In genomic region chr10:84803216-84803844, GRCm38 (mm10) we compare ENCODE assay signal across 10 mouse cellular contexts. TPM values are rescaled to one million over a fixed set of nuclear protein-coding genes. Genes with fewer than 3 reads are reported as not detected.
DNase-seq lines count a peak whose midpoint lies in the region; ATAC-seq and TF ChIP-seq lines count a peak whose summit lies in the region.
"Had no signal": no experiment of that assay in that cellular context is flagged by ENCODE, and none has a peak within 500 bp of the region (broad histone marks: within the 10 kb centered on the region; RNA-seq: fewer than 3 reads in every experiment).

No protein-coding gene starts in this region.

- TF ChIP-seq CTCF in lung, postnatal 0 days (IDR thresholded peaks at IDR 0.05): no peak

- no peak overlapping the region for H3K9ac ChIP-seq in hindbrain, embryonic 13.5 days
- H3K9ac ChIP-seq in limb, embryonic 15.5 days: no peak overlapping the region
- H3K9ac ChIP-seq in lung, postnatal 0 days (replicated peaks; ENCODE audit: low read depth): no peak overlapping the region
- H3K9ac ChIP-seq: liver, postnatal 0 days had no signal

- H3K4me2 ChIP-seq in hindbrain, embryonic 13.5 days: no peak overlapping the region
- no peak overlapping the region for H3K4me2 ChIP-seq in limb, embryonic 15.5 days
- no peak overlapping the region for H3K4me2 ChIP-seq in lung, postnatal 0 days (replicated peaks; ENCODE audit: low read depth, low read length)

- no peaks in the 10 kb centered on the region for H3K36me3 ChIP-seq in hindbrain, embryonic 13.5 days
- peaks cover 90% of the 10 kb centered on the region for H3K36me3 ChIP-seq in hindbrain, embryonic 10.5 days
- H3K36me3 ChIP-seq in limb, embryonic 15.5 days: no peaks in the 10 kb centered on the region
- H3K36me3 ChIP-seq in lung, postnatal 0 days (ENCODE audit: insufficient read depth, low read length): no peaks in the 10 kb centered on the region

- H3K4me1 ChIP-seq in hindbrain, embryonic 13.5 days (replicated peaks): peaks cover 14% of the 10 kb centered on the region
- no peaks in the 10 kb centered on the region for H3K4me1 ChIP-seq in hindbrain, embryonic 10.5 days (replicated peaks)
- H3K4me1 ChIP-seq in brown adipose tissue, adult 24 weeks (ENCODE audit: control insufficient read depth, insufficient read depth, insufficient read length, low read length): peaks cover 9% of the 10 kb centered on the region
- no peaks in the 10 kb centered on the region for H3K4me1 ChIP-seq in limb, embryonic 15.5 days
- H3K4me1 ChIP-seq in lung, postnatal 0 days (ENCODE audit: insufficient read depth, low read depth, low read length): no peaks in the 10 kb centered on the region

- H3K9me3 ChIP-seq in hindbrain, embryonic 13.5 days: no peaks in the 10 kb centered on the region
- H3K9me3 ChIP-seq in hindbrain, embryonic 10.5 days: no peaks in the 10 kb centered on the region
- H3K9me3 ChIP-seq in limb, embryonic 15.5 days: no peaks in the 10 kb centered on the region
- no peaks in the 10 kb centered on the region for H3K9me3 ChIP-seq in lung, postnatal 0 days (ENCODE audit: low read length)

- WGBS in hindbrain, embryonic 13.5 days: 59% methylated on average over 13 of the region's 13 CpGs
- WGBS in hindbrain, embryonic 10.5 days: 78% methylated on average over 13 of the region's 13 CpGs
- 62% methylated on average over 13 of the region's 13 CpGs for WGBS in limb, embryonic 15.5 days
- WGBS in lung, postnatal 0 days: 65% methylated on average over 13 of the region's 13 CpGs

- peak; percentile 40; the same call in 1 of the 2 replicates for ATAC-seq in hindbrain, embryonic 13.5 days (ENCODE audit: low FRiP score)
- peak; percentile 61; the same call in 1 of the 2 replicates for ATAC-seq in limb, embryonic 15.5 days (ENCODE audit: insufficient number of reproducible peaks, low FRiP score, low TSS enrichment, low read depth)
- ATAC-seq in lung, postnatal 0 days: no peak
- ATAC-seq: liver, postnatal 0 days had no signal

- no peak for TF ChIP-seq EP300 in lung, postnatal 0 days (IDR thresholded peaks at IDR 0.05)

- H3K4me3 ChIP-seq in hindbrain, embryonic 13.5 days: no peak overlapping the region
- no peak overlapping the region for H3K4me3 ChIP-seq in hindbrain, embryonic 10.5 days
- no peak overlapping the region for H3K4me3 ChIP-seq in brown adipose tissue, adult 24 weeks (ENCODE audit: insufficient read depth, low read depth, low read length)
- no peak overlapping the region for H3K4me3 ChIP-seq in limb, embryonic 15.5 days
- H3K4me3 ChIP-seq in lung, postnatal 0 days (ENCODE audit: low read depth, low read length): no peak overlapping the region

- no peak for DNase-seq in hindbrain, embryonic 10.5 days (ENCODE audit: low spot score)
- peak; percentile 19 for DNase-seq in fibroblast of lung, adult 2 months (ENCODE audit: low read depth)
- no peak for DNase-seq in lung, adult 18-20 months
- DNase-seq in lung, postnatal 0 days (ENCODE audit: low spot score): no peak
- no peak for DNase-seq in gastrocnemius, adult 8-10 months (ENCODE audit: low spot score in 2 of 2)
- DNase-seq: kidney, postnatal 36 days; liver, postnatal 0 days had no signal

- H3K27me3 ChIP-seq in hindbrain, embryonic 13.5 days: no peaks in the 10 kb centered on the region
- no peaks in the 10 kb centered on the region for H3K27me3 ChIP-seq in hindbrain, embryonic 10.5 days (ENCODE audit: insufficient read depth, poor library complexity, severe bottlenecking)
- no peaks in the 10 kb centered on the region for H3K27me3 ChIP-seq in limb, embryonic 15.5 days
- no peaks in the 10 kb centered on the region for H3K27me3 ChIP-seq in lung, postnatal 0 days (replicated peaks; ENCODE audit: insufficient read depth, low read length)

- peak overlapping the region; percentile 35; the same call in 1 of the 2 replicates for H3K27ac ChIP-seq in hindbrain, embryonic 13.5 days
- no peak overlapping the region for H3K27ac ChIP-seq in hindbrain, embryonic 10.5 days
- peak overlapping the region; percentile 77 for H3K27ac ChIP-seq in brown adipose tissue, adult 24 weeks (replicated peaks; ENCODE audit: low read depth, low read length)
- H3K27ac ChIP-seq in limb, embryonic 15.5 days: no peak overlapping the region
- H3K27ac ChIP-seq in lung, postnatal 0 days (ENCODE audit: low read length): no peak overlapping the region

RNA-seq across cellular contexts. Expression of gene Rfx4, which starts 47.5 kb away (rescaled TPM):
- 25.1 and 25.9 TPM in 2 replicates for polyA plus RNA-seq in hindbrain, embryonic 13.5 days (2015; fragmentation: Nextera tagmentation; extraction: Ambion mirVana)
- 49.2 and 66.6 TPM in 2 replicates for polyA plus RNA-seq in hindbrain, embryonic 10.5 days (2016; fragmentation: Nextera tagmentation; extraction: Ambion mirVana)
- polyA plus RNA-seq in brown adipose tissue, adult 24 weeks (2012; ENCODE audit: insufficient read depth, insufficient read length, missing spikeins): 0.32 TPM in 1 of 2 replicates, not detected in the other
- polyA plus RNA-seq in limb, embryonic 15.5 days (2015; fragmentation: Nextera tagmentation; extraction: Ambion mirVana): 0.07 and 0.24 TPM in 2 replicates
- 0.08 TPM in 1 of 2 replicates, not detected in the other for polyA plus RNA-seq in lung, postnatal 0 days (2015; fragmentation: Nextera tagmentation; extraction: Ambion mirVana)
- total RNA-seq in gastrocnemius, adult 8-10 months (2022): not detected
- polyA plus RNA-seq: liver, postnatal 0 days had no signal

Comparison
In these comparisons a context has a peak if more than half of its experiments do, and no peak if none do; other contexts are left out.
1. H3K27ac ChIP-seq: peak in hindbrain, embryonic 13.5 days (single experiment) and brown adipose tissue, adult 24 weeks (single experiment); none in hindbrain, embryonic 10.5 days (single experiment), limb, embryonic 15.5 days (single experiment) and lung, postnatal 0 days (single experiment).
2. RNA of gene Rfx4, which starts 47.5 kb away (polyA plus RNA-seq): 49.2 to 66.6 TPM in hindbrain, embryonic 10.5 days and 25.1 to 25.9 TPM in hindbrain, embryonic 13.5 days; 0.32 TPM in brown adipose tissue, adult 24 weeks, 0.07 to 0.24 TPM in limb, embryonic 15.5 days and 0.08 TPM in lung, postnatal 0 days; every median in the first group is over 10 times any median in the second.